Mouse (Mus musculus): ENCODE data around the gene Kctd2.

- TF ChIP-seq CTCF (conservative IDR thresholded peaks at IDR 0.05; ENCODE audit: insufficient read depth, insufficient read length, low read depth, low read length) (no peak), POLR2A (IDR thresholded peaks at IDR 0.05; ENCODE audit: low read depth, low read length) (no peak)
These were observed 47.3 kb downstream of the Kctd2 start for GRCm38 (mm10) chr11:115467217-115467618.
